Mouse (Mus musculus) neural tube, embryonic 12.5 days (tissue): ENCODE measurements at regions not wholly inside any gene's neighbourhood (a gene's known extent, or its start where the extent isn't known, plus 50 kb on each side); places are given as distances from the start of the nearest gene placed in this dataset.

Source experiments
- ATAC-seq: fragments of 200-750 bp; cut with Nextera tagmentation; 2 replicates; pipeline ENCODE4 v1.8.0; 2017; ENCODE audit warnings: low read depth, mild to moderate bottlenecking, moderate TSS enrichment, moderate library complexity; ENCODE audit not compliant: low FRiP score
- H3K27ac ChIP-seq: fragments of 300-500 bp; sonication (generic); 2 replicates; pipeline ENCODE4 v1.5.1; 2016
- H3K27me3 ChIP-seq: fragments of 300-500 bp; sonication (generic); replicated peaks from 2 replicates; pipeline ENCODE4 v1.6.1; 2016; ENCODE audit warnings: mild to moderate bottlenecking
- H3K36me3 ChIP-seq: fragments of 300-500 bp; sonication (generic); 2 replicates; pipeline ENCODE4 v1.6.1; 2016; ENCODE audit warnings: mild to moderate bottlenecking
- H3K4me1 ChIP-seq: fragments of 300-500 bp; sonication (generic); 2 replicates; pipeline ENCODE4 v1.6.1; 2016
- H3K4me2 ChIP-seq: fragments of 300-500 bp; sonication (generic); replicated peaks from 2 replicates; pipeline ENCODE4 v1.6.1; 2016; ENCODE audit warnings: mild to moderate bottlenecking
- H3K4me3 ChIP-seq: fragments of 300-500 bp; sonication (generic); 2 replicates; pipeline ENCODE4 v1.5.1; 2016
- H3K9ac ChIP-seq: fragments of 300-500 bp; sonication (generic); 2 replicates; pipeline ENCODE4 v1.6.1; 2016; ENCODE audit warnings: mild to moderate bottlenecking
- H3K9me3 ChIP-seq: fragments of 300-500 bp; sonication (generic); 2 replicates; pipeline ENCODE4 v1.6.1; 2016; ENCODE audit warnings: mild to moderate bottlenecking
- WGBS: fragments of 180-500 bp; shearing (Covaris S2); methylation state at CpG from one replicate; pipeline ENCODE4 v1.1.7; 2016; 5-methylcytosine and 5-hydroxymethylcytosine counted together

GRCm38 (mm10) chr1:129078274-129078673 lies 194.8 kb upstream of the Thsd7b start:
- H3K36me3 ChIP-seq = no peaks in the 10 kb centered on the region
- no peak overlapping the region for H3K4me3 ChIP-seq
- no peak overlapping the region for H3K27ac ChIP-seq
- no peaks in the 10 kb centered on the region for H3K4me1 ChIP-seq
- no peak for ATAC-seq
- no peak overlapping the region for H3K4me2 ChIP-seq
- H3K9me3 ChIP-seq = no peaks in the 10 kb centered on the region
- no peak overlapping the region for H3K9ac ChIP-seq
- no peaks in the 10 kb centered on the region for H3K27me3 ChIP-seq
- 76% methylated on average over 3 of the region's 3 CpGs for WGBS

- Histone ChIP-seq H3K9me3 (no peaks in the 10 kb centered on the region), H3K27me3 (no peaks in the 10 kb centered on the region), H3K9ac (no peak overlapping the region), H3K4me3 (no peak overlapping the region), H3K27ac (no peak overlapping the region), H3K36me3 (no peaks in the 10 kb centered on the region), H3K4me1 (no peaks in the 10 kb centered on the region), H3K4me2 (no peak overlapping the region)
- no peak for ATAC-seq
- 83% methylated on average over 6 of the region's 6 CpGs for WGBS
Measured at GRCm38 (mm10) chr1:129057182-129057581, 215.9 kb upstream of the Thsd7b start.

GRCm38 (mm10) chr1:129055252-129055651 lies 217.8 kb upstream of the Thsd7b start:
- Histone ChIP-seq H3K36me3 (no peaks in the 10 kb centered on the region), H3K27me3 (no peaks in the 10 kb centered on the region), H3K9ac (no peak overlapping the region), H3K9me3 (no peaks in the 10 kb centered on the region), H3K4me1 (no peaks in the 10 kb centered on the region), H3K4me3 (no peak overlapping the region), H3K27ac (no peak overlapping the region), H3K4me2 (no peak overlapping the region)
- ATAC-seq = no peak

- 63% methylated on average over 5 of the region's 5 CpGs for WGBS
- ATAC-seq = no peak
- no peaks in the 10 kb centered on the region for H3K9me3 ChIP-seq
Measured at GRCm38 (mm10) chr1:129033707-129034106, 239.4 kb upstream of the Thsd7b start.

GRCm38 (mm10) chr1:129005899-129006298 lies 267.2 kb upstream of the Thsd7b start:
- no peak overlapping the region for H3K9ac ChIP-seq
- WGBS = 77% methylated on average over 1 of the region's 1 CpGs
- no peak for ATAC-seq
- no peaks in the 10 kb centered on the region for H3K9me3 ChIP-seq
- no peaks in the 10 kb centered on the region for H3K4me1 ChIP-seq
- H3K27me3 ChIP-seq = no peaks in the 10 kb centered on the region
- H3K36me3 ChIP-seq = no peaks in the 10 kb centered on the region
- no peak overlapping the region for H3K4me3 ChIP-seq
- H3K4me2 ChIP-seq = no peak overlapping the region
- no peak overlapping the region for H3K27ac ChIP-seq

More at GRCm38 (mm10) chr1:129033707-129034106, 239.4 kb upstream of the Thsd7b start:
- no peak overlapping the region for H3K27ac ChIP-seq
- no peaks in the 10 kb centered on the region for H3K4me1 ChIP-seq
- H3K9ac ChIP-seq = no peak overlapping the region
- H3K27me3 ChIP-seq = no peaks in the 10 kb centered on the region
- H3K36me3 ChIP-seq = no peaks in the 10 kb centered on the region
- no peak overlapping the region for H3K4me2 ChIP-seq
- no peak overlapping the region for H3K4me3 ChIP-seq

- no peaks in the 10 kb centered on the region for H3K9me3 ChIP-seq
- 75% methylated on average over 2 of the region's 2 CpGs for WGBS
- no peak overlapping the region for H3K27ac ChIP-seq
- H3K36me3 ChIP-seq = no peaks in the 10 kb centered on the region
- no peak for ATAC-seq
- no peak overlapping the region for H3K9ac ChIP-seq
- no peak overlapping the region for H3K4me3 ChIP-seq
- H3K4me2 ChIP-seq = no peak overlapping the region
- no peaks in the 10 kb centered on the region for H3K27me3 ChIP-seq
- H3K4me1 ChIP-seq = no peaks in the 10 kb centered on the region
Measured at GRCm38 (mm10) chr1:129002286-129002685, 270.8 kb upstream of the Thsd7b start.

- Histone ChIP-seq H3K27me3 (no peaks in the 10 kb centered on the region), H3K9me3 (no peaks in the 10 kb centered on the region), H3K4me1 (no peaks in the 10 kb centered on the region), H3K9ac (no peak overlapping the region), H3K36me3 (no peaks in the 10 kb centered on the region), H3K4me3 (no peak overlapping the region), H3K27ac (no peak overlapping the region), H3K4me2 (no peak overlapping the region)
- ATAC-seq = no peak
Measured at GRCm38 (mm10) chr1:129001766-129002165, 271.3 kb upstream of the Thsd7b start.

- Histone ChIP-seq H3K27ac (no peak overlapping the region), H3K9me3 (no peaks in the 10 kb centered on the region), H3K4me3 (no peak overlapping the region), H3K27me3 (no peaks in the 10 kb centered on the region), H3K9ac (no peak overlapping the region), H3K4me2 (no peak overlapping the region), H3K4me1 (no peaks in the 10 kb centered on the region), H3K36me3 (no peaks in the 10 kb centered on the region)
- no peak for ATAC-seq
- 80% methylated on average over 5 of the region's 5 CpGs for WGBS
Measured at GRCm38 (mm10) chr1:128999741-129000517, 273.2 kb upstream of the Thsd7b start.

- WGBS = 79% methylated on average over 6 of the region's 6 CpGs
- Histone ChIP-seq H3K4me1 (no peaks in the 10 kb centered on the region), H3K9ac (no peak overlapping the region), H3K36me3 (no peaks in the 10 kb centered on the region), H3K27me3 (no peaks in the 10 kb centered on the region), H3K4me3 (no peak overlapping the region), H3K9me3 (no peaks in the 10 kb centered on the region), H3K27ac (no peak overlapping the region), H3K4me2 (no peak overlapping the region)
- ATAC-seq = no peak
Measured at GRCm38 (mm10) chr1:128994655-128995054, 278.4 kb upstream of the Thsd7b start.

GRCm38 (mm10) chr1:128983411-128983810 lies 289.7 kb upstream of the Thsd7b start:
- 92% methylated on average over 2 of the region's 2 CpGs for WGBS
- no peak for ATAC-seq
- H3K27ac ChIP-seq = no peak overlapping the region
- H3K9me3 ChIP-seq = no peaks in the 10 kb centered on the region
- H3K27me3 ChIP-seq = no peaks in the 10 kb centered on the region
- H3K36me3 ChIP-seq = no peaks in the 10 kb centered on the region
- no peak overlapping the region for H3K4me3 ChIP-seq
- H3K4me1 ChIP-seq = no peaks in the 10 kb centered on the region
- no peak overlapping the region for H3K9ac ChIP-seq
- H3K4me2 ChIP-seq = no peak overlapping the region

- no peak overlapping the region for H3K4me2 ChIP-seq
- 84% methylated on average over 1 of the region's 1 CpGs for WGBS
Measured at GRCm38 (mm10) chr1:128975586-128975985, 297.5 kb upstream of the Thsd7b start.

GRCm38 (mm10) chr1:128951436-128951835 lies 321.7 kb upstream of the Thsd7b start:
- no peak overlapping the region for H3K4me2 ChIP-seq
- no peak for ATAC-seq
- no peak overlapping the region for H3K4me3 ChIP-seq
- no peaks in the 10 kb centered on the region for H3K4me1 ChIP-seq
- H3K27me3 ChIP-seq = no peaks in the 10 kb centered on the region
- H3K9me3 ChIP-seq = no peaks in the 10 kb centered on the region
- WGBS = 72% methylated on average over 2 of the region's 2 CpGs
- no peak overlapping the region for H3K9ac ChIP-seq
- H3K27ac ChIP-seq = no peak overlapping the region
- no peaks in the 10 kb centered on the region for H3K36me3 ChIP-seq

More at GRCm38 (mm10) chr1:128975586-128975985, 297.5 kb upstream of the Thsd7b start:
- Histone ChIP-seq H3K4me3 (no peak overlapping the region), H3K9ac (no peak overlapping the region), H3K27ac (no peak overlapping the region), H3K4me1 (no peaks in the 10 kb centered on the region), H3K36me3 (no peaks in the 10 kb centered on the region), H3K9me3 (no peaks in the 10 kb centered on the region), H3K27me3 (no peaks in the 10 kb centered on the region)
- no peak for ATAC-seq

GRCm38 (mm10) chr1:128950512-128950911 lies 322.6 kb upstream of the Thsd7b start:
- ATAC-seq = no peak
- no peaks in the 10 kb centered on the region for H3K4me1 ChIP-seq
- H3K4me3 ChIP-seq = no peak overlapping the region

More at GRCm38 (mm10) chr1:128950512-128950911, 322.6 kb upstream of the Thsd7b start:
- Histone ChIP-seq H3K27ac (no peak overlapping the region), H3K9me3 (no peaks in the 10 kb centered on the region), H3K36me3 (no peaks in the 10 kb centered on the region), H3K9ac (no peak overlapping the region), H3K27me3 (no peaks in the 10 kb centered on the region), H3K4me2 (no peak overlapping the region)
- WGBS = 76% methylated on average over 4 of the region's 4 CpGs
